Mouse (Mus musculus) hindbrain, embryonic 15.5 days (tissue): Measurements from ENCODE around the gene Pds5b. TPM values are rescaled to one million over a fixed set of nuclear protein-coding genes. Genes with fewer than 3 reads are reported as not detected.
"Not testable (repeated sequence)": the region's sequence is repeated elsewhere in the genome, so short reads cannot be mapped to it uniquely, and the experiment has no call there.

Source experiments
- ATAC-seq: fragments of 200-750 bp; cut with Nextera tagmentation; 2 replicates; pipeline ENCODE4 v1.8.0; 2017; ENCODE audit warnings: low read depth, moderate number of reproducible peaks, moderate TSS enrichment; ENCODE audit not compliant: low FRiP score
- H3K27ac ChIP-seq: fragments of 300-500 bp; sonication (generic); replicated peaks from 2 replicates; pipeline ENCODE4 v1.5.1; 2015; ENCODE audit warnings: mild to moderate bottlenecking, inconsistent platforms
- H3K27me3 ChIP-seq: fragments of 300-500 bp; sonication (generic); 2 replicates; pipeline ENCODE4 v1.6.1; 2015; ENCODE audit warnings: control low read depth, inconsistent platforms
- H3K36me3 ChIP-seq: fragments of 300-500 bp; sonication (generic); 2 replicates; pipeline ENCODE4 v1.6.1; 2015; ENCODE audit warnings: control low read depth, inconsistent platforms
- H3K4me1 ChIP-seq: fragments of 300-500 bp; sonication (generic); replicated peaks from 2 replicates; pipeline ENCODE4 v1.6.1; 2015; ENCODE audit warnings: control low read depth, inconsistent platforms
- H3K4me2 ChIP-seq: fragments of 300-500 bp; sonication (generic); 2 replicates; pipeline ENCODE4 v1.6.1; 2015; ENCODE audit warnings: moderate library complexity, mild to moderate bottlenecking, inconsistent platforms
- H3K4me3 ChIP-seq: fragments of 300-500 bp; sonication (generic); 2 replicates; pipeline ENCODE4 v1.5.1; 2015; ENCODE audit warnings: mild to moderate bottlenecking, inconsistent platforms
- H3K9ac ChIP-seq: fragments of 300-500 bp; sonication (generic); 2 replicates; pipeline ENCODE4 v1.6.1; 2015; ENCODE audit warnings: inconsistent platforms
- H3K9me3 ChIP-seq: fragments of 300-500 bp; sonication (generic); 2 replicates; pipeline ENCODE4 v1.6.1; 2016; ENCODE audit warnings: control low read depth, inconsistent platforms
- WGBS: fragments of 180-500 bp; shearing (Covaris S2); methylation state at CpG from one replicate; pipeline ENCODE4 v1.1.7; 2015; 5-methylcytosine and 5-hydroxymethylcytosine counted together
- polyA plus RNA-seq: library from polyadenylated mRNA; unstranded; fragments of >200 nt; fragmentation: Nextera tagmentation; extraction: Ambion mirVana; gene quantifications from 2 replicates; pipeline ENCODE4 v1.2.1, GENCODE M21; 2015

Gene Pds5b
- polyA plus RNA-seq, 1 experiment from 2014 or later: 30.0 TPM

GRCm38 (mm10) chr5:150665132-150665954 lies 8.2 kb upstream of the Pds5b start:
- peaks cover 14% of the 10 kb centered on the region for H3K36me3 ChIP-seq
- H3K27ac ChIP-seq: peak overlapping the region; percentile 94
- H3K4me2 ChIP-seq: peak overlapping the region; percentile 76
- peak overlapping the region; percentile 99 for H3K4me3 ChIP-seq
- WGBS: under 1% methylated on average over 52 of the region's 52 CpGs
- peaks cover 28% of the 10 kb centered on the region for H3K4me1 ChIP-seq
- H3K9ac ChIP-seq: peak overlapping the region; percentile 94
- peak; percentile 99 for ATAC-seq
- H3K9me3 ChIP-seq: no peaks in the 10 kb centered on the region
- no peaks in the 10 kb centered on the region for H3K27me3 ChIP-seq

- ATAC-seq, H3K27me3 ChIP-seq, H3K36me3 ChIP-seq, H3K9me3 ChIP-seq: not testable (repeated sequence)
- H3K4me1 ChIP-seq: peaks cover 19% of the 10 kb centered on the region
- peak within 1 kb of the TSS; percentile 76 for H3K4me2 ChIP-seq
- H3K4me3 ChIP-seq: peak within 1 kb of the TSS; percentile 99
- 94% methylated on average over 9 of the region's 9 CpGs for WGBS
- H3K9ac ChIP-seq: peak within 1 kb of the TSS; percentile 94
- H3K27ac ChIP-seq: peak within 1 kb of the TSS; percentile 94
Observed at GRCm38 (mm10) chr5:150666133-150666739, 7.3 kb upstream of the Pds5b start, which contains the start of gene N4bp2l2. Gene N4bp2l2 (minus strand): TSS chr5:150666183.

GRCm38 (mm10) chr5:150668731-150669130 lies 4.8 kb upstream of the Pds5b start:
- H3K27me3 ChIP-seq: no peaks in the 10 kb centered on the region
- no peak overlapping the region for H3K4me2 ChIP-seq
- no peak overlapping the region for H3K27ac ChIP-seq
- H3K36me3 ChIP-seq: no peaks in the 10 kb centered on the region
- H3K9ac ChIP-seq: no peak overlapping the region
- peaks cover 11% of the 10 kb centered on the region for H3K4me1 ChIP-seq
- no peak overlapping the region for H3K4me3 ChIP-seq
- ATAC-seq: no peak
- no peaks in the 10 kb centered on the region for H3K9me3 ChIP-seq
- 61% methylated on average over 4 of the region's 4 CpGs for WGBS

- H3K9ac ChIP-seq: no peak overlapping the region
- H3K36me3 ChIP-seq: no peaks in the 10 kb centered on the region
- ATAC-seq: no peak
- H3K9me3 ChIP-seq: no peaks in the 10 kb centered on the region
- 93% methylated on average over 7 of the region's 7 CpGs for WGBS
- H3K4me2 ChIP-seq: no peak overlapping the region
- H3K4me1 ChIP-seq: peaks cover 21% of the 10 kb centered on the region
- H3K27ac ChIP-seq: no peak overlapping the region
- H3K27me3 ChIP-seq: no peaks in the 10 kb centered on the region
- H3K4me3 ChIP-seq: no peak overlapping the region
Observed at GRCm38 (mm10) chr5:150672343-150672742, 1.2 kb upstream of the Pds5b start.

GRCm38 (mm10) chr5:150673880-150674621 lies 512 bp downstream of the Pds5b start:
- H3K4me2 ChIP-seq: peak overlapping the region; percentile 59
- peak overlapping the region; percentile 98 for H3K27ac ChIP-seq
- H3K9ac ChIP-seq: peak overlapping the region; percentile 97
- peak overlapping the region; percentile 95 for H3K4me3 ChIP-seq
- no peaks in the 10 kb centered on the region for H3K27me3 ChIP-seq
- no peaks in the 10 kb centered on the region for H3K9me3 ChIP-seq
- WGBS: under 1% methylated on average over 68 of the region's 91 CpGs
- H3K36me3 ChIP-seq: no peaks in the 10 kb centered on the region
- ATAC-seq: peak; percentile 57
- peaks cover 21% of the 10 kb centered on the region for H3K4me1 ChIP-seq

- Histone ChIP-seq H3K4me3 (peak overlapping the region; percentile 95), H3K27me3 (no peaks in the 10 kb centered on the region), H3K9me3 (no peaks in the 10 kb centered on the region), H3K36me3 (no peaks in the 10 kb centered on the region), H3K4me1 (peaks cover 21% of the 10 kb centered on the region), H3K27ac (no peak overlapping the region), H3K4me2 (peak overlapping the region; percentile 59), H3K9ac (no peak overlapping the region; the same call in 1 of the 2 replicates)
- WGBS: 59% methylated on average over 6 of the region's 6 CpGs
- ATAC-seq: no peak
Observed at GRCm38 (mm10) chr5:150674866-150675265, 1.3 kb downstream of the Pds5b start.

GRCm38 (mm10) chr5:150682862-150683261 lies 9.3 kb downstream of the Pds5b start:
- H3K4me3 ChIP-seq, H3K4me2 ChIP-seq, H3K27ac ChIP-seq, H3K4me1 ChIP-seq, H3K9me3 ChIP-seq, ATAC-seq, H3K36me3 ChIP-seq, H3K9ac ChIP-seq, H3K27me3 ChIP-seq: not testable (repeated sequence)
- WGBS: 98% methylated on average over 6 of the region's 6 CpGs

GRCm38 (mm10) chr5:150690685-150691084 lies 17.1 kb downstream of the Pds5b start:
- no peak overlapping the region for H3K4me3 ChIP-seq
- peaks cover 6% of the 10 kb centered on the region; the same call in 1 of the 2 replicates for H3K4me1 ChIP-seq
- no peaks in the 10 kb centered on the region for H3K27me3 ChIP-seq
- ATAC-seq: no peak
- H3K36me3 ChIP-seq: peaks cover 7% of the 10 kb centered on the region
- H3K9me3 ChIP-seq: no peaks in the 10 kb centered on the region
- no peak overlapping the region for H3K4me2 ChIP-seq
- no peak overlapping the region for H3K9ac ChIP-seq
- no peak overlapping the region for H3K27ac ChIP-seq

- ATAC-seq: no peak
- Histone ChIP-seq H3K9ac (no peak overlapping the region), H3K4me1 (peaks cover 3% of the 10 kb centered on the region; the same call in 1 of the 2 replicates), H3K27me3 (no peaks in the 10 kb centered on the region), H3K9me3 (no peaks in the 10 kb centered on the region), H3K27ac (no peak overlapping the region), H3K4me3 (no peak overlapping the region), H3K36me3 (peaks cover 7% of the 10 kb centered on the region), H3K4me2 (no peak overlapping the region)
- WGBS: 100% methylated on average over 2 of the region's 2 CpGs
Observed at GRCm38 (mm10) chr5:150693277-150693676, 19.7 kb downstream of the Pds5b start.

- H3K9ac ChIP-seq: no peak overlapping the region
- H3K27ac ChIP-seq: no peak overlapping the region
- H3K4me2 ChIP-seq: no peak overlapping the region
- no peak for ATAC-seq
- no peaks in the 10 kb centered on the region for H3K27me3 ChIP-seq
- no peaks in the 10 kb centered on the region for H3K4me1 ChIP-seq
- WGBS: 58% methylated on average over 2 of the region's 2 CpGs
- H3K9me3 ChIP-seq: no peaks in the 10 kb centered on the region
- no peaks in the 10 kb centered on the region for H3K36me3 ChIP-seq
- H3K4me3 ChIP-seq: no peak overlapping the region
Observed at GRCm38 (mm10) chr5:150702714-150703113, 29.2 kb downstream of the Pds5b start.

GRCm38 (mm10) chr5:150706651-150707050 lies 33.1 kb downstream of the Pds5b start:
- not testable (repeated sequence) for H3K4me3 ChIP-seq, H3K4me1 ChIP-seq, ATAC-seq, H3K9me3 ChIP-seq, H3K9ac ChIP-seq, H3K27ac ChIP-seq, H3K27me3 ChIP-seq, H3K36me3 ChIP-seq, H3K4me2 ChIP-seq
- WGBS: 100% methylated on average over 1 of the region's 1 CpGs

GRCm38 (mm10) chr5:150707181-150707580 lies 33.6 kb downstream of the Pds5b start:
- not testable (repeated sequence) for H3K4me3 ChIP-seq, H3K9ac ChIP-seq, H3K4me1 ChIP-seq, H3K4me2 ChIP-seq, H3K9me3 ChIP-seq, H3K36me3 ChIP-seq, ATAC-seq, H3K27me3 ChIP-seq, H3K27ac ChIP-seq
- whole genome bisulfite sequencing: 97% methylated on average over 3 of the region's 3 CpGs
